Mouse (Mus musculus): Measurements from ENCODE around the gene Ahdc1.
"Not testable (repeated sequence)": the region's sequence is repeated elsewhere in the genome, so short reads cannot be mapped to it uniquely, and the experiment has no call there.

Ahdc1 gene

DNA sequence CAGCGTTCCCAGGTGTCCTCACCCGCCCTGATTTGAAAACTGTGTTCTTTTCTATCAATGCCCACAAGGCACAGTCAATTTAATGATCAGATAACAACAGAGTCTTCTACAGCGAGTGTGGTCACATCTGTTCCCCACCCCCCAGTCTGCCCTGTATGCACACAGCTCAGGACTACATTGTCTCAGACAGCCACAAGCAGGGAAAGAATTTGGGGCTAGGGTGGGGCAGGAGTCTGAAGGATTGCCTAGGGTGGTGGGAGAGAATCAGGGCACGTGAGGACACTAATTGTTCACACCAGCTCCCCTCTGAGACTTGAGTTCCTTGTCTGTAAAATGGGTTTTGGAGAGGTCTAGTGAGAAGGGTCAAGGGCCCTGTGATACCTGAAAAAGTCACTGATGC is 17.5 kb upstream of the Ahdc1 start:
- no peak for DNase-seq (ENCODE audit: low spot score in 2 of 2)

DNA sequence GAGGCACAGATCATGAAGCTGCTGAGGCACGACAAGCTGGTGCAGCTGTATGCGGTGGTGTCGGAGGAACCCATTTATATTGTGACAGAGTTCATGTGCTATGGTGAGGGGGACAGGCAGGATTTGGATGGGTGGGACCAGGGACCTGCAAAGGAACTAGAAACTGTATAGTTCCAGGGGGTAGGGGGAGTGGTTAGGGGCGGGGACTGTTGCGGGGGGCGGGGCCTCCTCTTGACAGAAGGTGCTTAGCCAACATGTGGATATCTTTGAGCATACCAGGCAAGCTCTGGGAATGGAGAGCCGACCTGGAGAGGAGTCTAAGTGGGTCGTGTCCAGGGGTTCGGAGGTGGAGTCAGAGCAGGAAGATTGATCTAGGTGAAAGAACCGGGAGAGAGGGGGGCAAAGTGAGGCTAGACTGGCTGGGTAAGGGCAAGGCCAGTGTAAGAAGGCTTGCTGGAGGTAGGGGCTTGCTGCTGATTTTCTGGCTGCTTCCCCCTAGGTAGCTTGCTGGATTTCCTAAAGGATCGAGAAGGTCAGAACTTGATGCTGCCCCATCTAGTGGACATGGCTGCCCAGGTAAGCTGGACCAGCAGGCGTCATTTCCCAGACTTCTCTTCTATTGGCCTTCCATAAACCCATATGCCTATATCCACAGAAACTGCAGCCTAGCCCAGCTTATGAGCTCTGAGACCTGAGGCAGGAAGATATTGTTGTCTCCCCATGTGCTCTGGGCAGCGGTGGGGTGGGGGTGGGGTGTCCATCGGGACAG is 13.4 kb upstream of the Ahdc1 start:
- DNase-seq (ENCODE audit: low spot score in 2 of 2), result no peak

DNA sequence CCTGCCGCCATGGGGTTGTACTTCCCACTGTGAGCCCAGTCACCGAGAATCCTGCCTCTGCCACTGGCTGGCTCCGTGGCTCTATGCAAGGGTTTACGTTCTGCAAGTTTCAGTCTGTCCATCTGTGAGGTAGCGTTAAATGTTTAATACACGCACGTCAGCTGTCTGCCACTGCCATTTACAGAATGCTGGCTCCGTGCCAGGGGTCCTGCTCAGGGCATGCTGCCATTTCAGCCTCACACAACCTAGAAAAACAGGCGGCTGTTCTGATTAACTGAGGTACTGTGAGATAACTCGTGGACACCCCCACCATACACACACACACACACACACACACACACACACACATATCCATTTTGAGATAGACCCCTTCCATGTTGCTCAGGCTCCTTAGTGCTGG is 8.2 kb upstream of the Ahdc1 start:
- peak in 1 of 2 experiments; percentile 59 for DNase-seq (ENCODE audit: low spot score in 2 of 2)

DNA sequence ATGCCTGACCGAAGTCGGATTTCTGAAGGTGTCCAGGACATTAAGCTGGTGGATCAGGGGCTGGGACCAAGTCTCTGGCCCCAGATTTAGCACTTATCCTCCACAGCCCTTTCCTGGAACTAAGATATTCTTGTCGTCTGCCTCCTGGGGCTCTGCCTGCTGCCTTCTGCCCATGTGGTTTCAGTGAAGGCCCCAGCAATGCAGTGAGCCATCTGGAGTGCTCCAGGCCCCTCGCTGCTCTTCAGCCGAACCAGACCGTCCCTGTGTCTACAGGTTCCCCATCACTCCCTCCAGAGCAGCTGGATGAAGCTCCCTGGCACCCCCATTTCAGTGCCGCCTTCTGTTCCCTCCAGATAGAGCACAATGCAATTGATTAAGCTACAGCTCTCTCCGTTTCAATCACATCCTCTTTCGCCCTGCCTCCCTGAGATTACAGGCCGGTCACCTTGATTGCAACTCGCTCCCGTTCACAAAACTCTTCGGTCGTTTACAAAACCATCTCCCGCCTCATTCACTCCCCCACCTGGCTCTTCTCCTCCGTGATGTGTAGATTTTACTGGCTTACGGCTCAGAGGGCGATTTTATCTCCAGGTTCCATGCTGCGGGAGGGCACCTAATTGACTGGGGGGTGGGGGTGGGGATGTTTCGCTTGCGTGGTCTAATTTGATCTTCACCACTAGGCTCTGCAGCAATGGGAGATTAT is 7.6 kb upstream of the Ahdc1 start:
- no peak for DNase-seq (ENCODE audit: low spot score in 2 of 2)

DNA sequence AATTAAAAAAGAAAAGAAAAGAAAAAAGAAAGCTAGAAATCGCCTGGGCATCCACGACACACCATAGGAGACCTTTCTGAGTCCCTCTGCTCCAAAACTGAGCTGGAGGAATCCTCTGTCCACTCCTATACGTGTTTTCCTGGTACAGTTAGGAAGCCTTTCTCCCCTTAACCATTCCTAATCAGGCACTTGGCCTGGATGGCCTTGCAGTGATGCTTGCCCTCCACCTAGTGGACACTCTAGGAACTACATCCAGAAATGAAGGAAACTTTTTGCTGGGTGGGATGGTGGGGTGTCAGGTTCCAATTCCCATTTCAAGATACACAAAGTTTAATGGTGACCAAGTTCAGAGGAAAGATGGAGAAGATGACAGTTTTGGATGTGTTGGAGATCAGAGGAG is 5.8 kb upstream of the Ahdc1 start:
- DNase-seq (ENCODE audit: low spot score in 2 of 2), result peak; percentile 73 to 83

DNA sequence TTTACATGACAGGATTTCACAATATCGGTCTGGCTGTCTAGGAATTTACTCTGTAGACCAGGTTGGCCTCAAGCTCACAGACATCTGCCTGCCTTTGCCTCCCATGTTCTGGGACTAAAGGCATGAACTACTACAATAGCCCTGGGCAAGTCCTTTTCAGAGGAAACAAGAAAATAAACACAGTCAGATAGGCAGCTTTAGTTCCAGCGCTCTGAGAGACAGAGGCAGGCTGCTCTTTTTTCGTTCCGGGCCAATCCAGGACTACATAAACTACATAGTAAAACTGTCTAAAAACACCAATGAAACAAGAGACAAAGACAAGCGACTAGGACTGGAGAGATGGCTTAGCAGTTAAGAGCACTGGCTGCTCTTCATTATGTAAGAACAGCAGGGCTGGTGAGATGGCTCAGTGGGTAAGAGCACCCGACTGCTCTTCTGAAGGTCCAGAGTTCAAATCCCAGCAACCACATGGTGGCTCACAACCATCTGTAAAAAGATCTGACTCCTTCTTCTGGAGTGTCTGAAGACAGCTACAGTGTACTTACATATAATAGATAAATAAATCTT is 5.1 kb upstream of the Ahdc1 start:
- not testable (repeated sequence) for DNase-seq (ENCODE audit: low spot score in 2 of 2)

DNA sequence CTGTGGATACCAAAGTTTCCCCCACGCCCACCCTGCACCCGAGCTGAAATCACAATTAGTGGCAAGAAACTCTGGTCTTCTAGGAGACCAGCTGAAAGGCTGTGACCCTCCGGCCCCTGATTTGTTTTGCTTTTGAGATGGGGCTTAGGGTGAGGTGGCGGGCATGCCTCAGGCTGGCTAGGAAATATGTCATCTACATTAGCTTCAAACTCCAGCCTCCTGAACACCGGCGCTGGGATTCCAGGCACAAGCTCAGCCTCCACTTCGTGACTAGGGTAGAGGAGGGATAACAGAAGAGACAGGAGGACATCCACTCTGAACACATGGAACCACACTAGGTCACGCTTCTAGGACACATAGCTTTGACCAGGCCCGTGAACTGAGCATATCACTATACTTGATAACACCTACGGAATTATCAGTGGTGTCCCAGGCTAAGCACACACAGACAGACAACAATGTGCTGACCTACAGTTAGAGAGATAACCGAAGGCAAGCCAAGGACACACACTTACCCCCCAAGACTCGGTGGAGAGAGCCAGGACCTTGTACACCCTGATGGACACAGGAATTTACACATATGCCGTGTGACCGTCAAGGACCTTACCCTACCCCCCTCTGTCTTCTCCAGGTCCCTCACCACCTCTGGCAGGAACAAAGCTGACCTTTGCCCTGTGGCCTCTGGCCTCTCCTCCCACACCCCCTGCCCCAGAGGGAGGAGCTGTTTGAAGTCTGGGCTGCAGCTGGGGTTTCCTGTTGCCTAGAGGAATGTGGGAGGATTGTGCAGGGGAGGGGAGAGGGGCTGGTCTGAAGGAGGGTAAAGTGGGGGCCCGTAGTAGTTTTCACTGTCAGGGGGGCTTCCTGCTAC is 3.3 kb upstream of the Ahdc1 start:
- no peak for DNase-seq (ENCODE audit: low spot score in 2 of 2)

DNA sequence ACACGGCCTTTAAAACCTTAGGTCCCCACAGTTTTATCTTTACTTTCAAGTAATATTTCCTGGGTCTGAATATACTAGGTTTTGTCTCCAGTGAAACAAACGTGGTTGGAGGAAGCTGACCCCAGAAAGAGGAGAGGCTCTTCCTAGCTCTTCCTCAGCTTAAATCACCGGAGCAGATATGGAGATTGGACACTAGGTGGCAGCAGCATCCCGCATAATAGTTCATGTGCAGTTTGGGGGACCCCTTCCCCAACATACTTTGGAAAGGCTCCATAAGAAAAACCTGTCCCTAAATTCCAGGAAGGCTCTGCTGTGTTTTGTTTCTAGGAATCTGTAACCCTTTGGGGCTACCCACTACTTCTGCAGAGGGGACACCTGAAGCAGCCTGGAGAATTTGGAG is 1.9 kb upstream of the Ahdc1 start:
- peak in 1 of 2 experiments; percentile 81 for DNase-seq (ENCODE audit: low spot score in 2 of 2)

DNA sequence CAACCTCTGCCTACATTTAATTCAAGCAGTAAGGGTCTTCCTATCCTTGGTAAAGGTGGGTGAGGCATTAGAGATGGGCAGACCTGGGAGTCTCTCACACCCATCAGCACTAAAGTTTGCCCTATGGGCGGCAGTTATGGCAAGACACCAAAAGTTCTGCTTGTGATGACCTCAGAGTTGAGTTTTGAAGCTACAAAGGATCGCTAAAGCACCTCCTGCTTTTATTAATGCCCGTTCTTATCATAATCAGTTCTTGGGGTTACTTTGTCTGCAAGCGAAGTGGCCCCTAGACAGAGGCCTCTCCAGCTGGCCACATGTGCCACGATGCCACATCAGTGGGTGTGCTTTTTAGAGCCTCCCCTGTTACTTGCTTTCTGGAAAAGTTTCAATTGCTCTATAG is 1.4 kb upstream of the Ahdc1 start:
- no peak for DNase-seq (ENCODE audit: low spot score in 2 of 2)

DNA sequence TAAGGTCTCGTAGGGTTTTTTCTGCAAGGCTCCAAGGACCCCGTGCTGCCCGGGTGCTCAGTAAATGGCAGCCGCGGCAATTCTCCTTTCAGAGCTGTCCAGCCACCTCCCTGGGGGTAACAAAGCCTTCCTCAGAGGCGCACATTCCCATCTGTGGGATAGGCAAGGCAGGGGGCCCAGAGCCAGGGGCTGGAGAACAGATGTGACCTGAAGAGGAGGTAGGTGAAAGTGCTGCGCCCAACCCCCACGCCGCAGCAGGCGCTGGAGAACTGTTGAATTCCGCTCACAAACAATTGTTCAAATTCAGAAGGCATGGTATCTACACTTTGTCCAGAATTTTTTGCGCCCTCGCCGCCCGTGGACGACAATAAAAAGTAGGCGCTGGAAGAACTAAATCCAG is 449 bp upstream of the Ahdc1 start:
- DNase-seq (ENCODE audit: low spot score in 2 of 2), result no peak

DNA sequence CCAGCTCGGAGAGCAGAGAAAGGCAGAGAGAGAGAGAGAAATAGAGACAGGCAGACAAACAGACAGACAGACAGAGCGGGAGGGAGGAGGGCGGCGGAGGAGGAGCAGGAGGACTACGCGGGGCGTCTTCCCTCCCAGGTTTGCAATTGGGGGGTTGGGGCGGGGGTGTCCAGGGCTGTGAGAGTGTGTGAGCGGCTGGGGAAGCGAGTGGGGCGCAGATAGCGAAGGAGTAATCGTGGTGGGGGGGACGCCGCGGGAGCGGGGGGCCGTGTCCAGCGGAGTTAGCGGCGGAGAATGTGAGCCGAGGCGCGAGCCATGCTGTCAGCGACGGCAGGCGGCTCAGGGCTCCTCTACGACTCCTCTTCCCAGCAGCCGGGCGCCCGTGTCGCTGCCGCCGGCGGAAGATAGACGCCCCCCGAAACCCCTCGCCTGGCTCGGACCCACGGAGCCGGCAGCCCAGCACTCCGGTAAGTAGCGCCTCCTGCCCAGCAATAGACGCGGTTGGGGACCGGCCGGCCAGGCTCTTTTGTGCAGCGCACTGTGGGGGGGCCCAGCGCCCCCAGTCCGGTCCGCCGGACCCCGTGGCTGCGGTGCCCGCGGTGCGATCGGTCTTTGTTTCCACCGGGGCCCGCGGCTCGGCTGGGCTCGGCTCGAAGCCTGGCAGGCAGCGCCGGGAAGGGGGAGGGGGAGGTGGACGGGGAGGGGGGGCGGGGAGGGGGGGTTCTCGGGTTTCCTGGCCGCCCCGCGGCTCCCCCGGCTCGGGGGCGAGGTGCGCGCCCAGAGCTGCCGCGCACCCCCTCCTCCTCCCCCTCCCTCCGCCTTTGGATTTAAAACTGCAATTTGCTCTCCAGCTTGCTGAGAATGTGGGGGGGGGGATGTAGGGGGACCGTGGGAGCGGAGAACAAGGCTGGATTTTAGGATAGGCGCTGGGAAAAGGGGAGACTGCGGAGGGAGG is 1.0 kb downstream of the Ahdc1 start:
- DNase-seq (ENCODE audit: low spot score in 2 of 2), result peak in 1 of 2 experiments; percentile 62

DNA sequence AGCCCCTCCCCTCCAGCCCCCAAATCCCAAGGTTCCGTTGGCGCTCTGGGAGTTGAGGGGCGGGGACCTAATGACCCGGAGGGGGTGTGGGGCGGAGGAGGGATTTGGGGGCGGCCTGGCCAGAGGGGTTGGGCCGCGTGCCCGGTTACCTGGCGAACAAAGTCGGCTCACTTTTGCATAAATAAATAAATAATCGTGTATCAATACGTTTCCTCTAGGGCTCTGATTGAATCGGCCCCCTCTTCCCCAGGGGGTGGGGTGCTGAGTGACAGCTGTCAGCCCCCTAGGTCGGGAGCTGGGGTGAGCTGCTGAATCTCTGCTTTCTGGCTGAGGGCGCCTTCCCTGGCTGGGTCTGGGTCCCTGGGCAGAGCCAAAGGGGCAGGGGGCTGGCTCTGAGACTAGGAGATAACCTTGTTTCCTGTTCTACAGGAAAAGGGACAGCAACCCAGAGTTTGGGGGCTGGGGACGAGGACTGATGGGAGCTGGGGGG is 1.8 kb downstream of the Ahdc1 start:
- peak; percentile 67 to 73 for DNase-seq (ENCODE audit: low spot score in 2 of 2)

DNA sequence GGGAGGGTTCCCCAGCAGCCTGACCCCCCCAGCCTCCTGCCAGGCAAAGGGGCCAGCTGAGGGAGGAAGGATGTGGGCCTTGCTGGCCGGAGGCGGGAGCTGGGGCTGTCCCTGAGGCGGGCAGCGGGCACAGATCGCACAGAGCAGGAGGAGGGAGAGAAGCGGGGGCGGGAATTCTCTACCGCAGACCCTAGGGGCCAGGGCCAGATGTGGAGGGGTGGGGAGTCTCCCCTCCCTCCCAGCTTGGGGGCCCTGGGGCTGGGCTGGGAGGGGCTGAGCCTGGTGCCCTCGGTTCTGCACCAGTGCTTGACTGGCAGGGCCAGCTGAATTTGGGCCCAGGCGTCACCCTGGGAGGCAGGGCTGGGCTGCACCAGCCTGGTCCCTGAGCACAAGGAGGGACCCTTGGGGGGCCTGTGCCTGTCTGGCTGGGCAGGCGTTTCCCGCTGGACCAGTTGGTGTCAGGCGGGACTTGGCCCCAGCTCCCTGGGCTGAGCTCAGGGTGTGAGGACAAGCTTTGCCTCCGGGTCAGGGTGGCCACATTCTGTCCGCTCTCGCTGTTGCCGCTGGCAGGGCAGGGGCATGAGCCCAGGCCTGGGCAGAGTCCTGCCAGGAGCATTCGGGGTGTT is 2.3 kb downstream of the Ahdc1 start:
- peak; percentile 75 to 81 for DNase-seq (ENCODE audit: low spot score in 2 of 2)

DNA sequence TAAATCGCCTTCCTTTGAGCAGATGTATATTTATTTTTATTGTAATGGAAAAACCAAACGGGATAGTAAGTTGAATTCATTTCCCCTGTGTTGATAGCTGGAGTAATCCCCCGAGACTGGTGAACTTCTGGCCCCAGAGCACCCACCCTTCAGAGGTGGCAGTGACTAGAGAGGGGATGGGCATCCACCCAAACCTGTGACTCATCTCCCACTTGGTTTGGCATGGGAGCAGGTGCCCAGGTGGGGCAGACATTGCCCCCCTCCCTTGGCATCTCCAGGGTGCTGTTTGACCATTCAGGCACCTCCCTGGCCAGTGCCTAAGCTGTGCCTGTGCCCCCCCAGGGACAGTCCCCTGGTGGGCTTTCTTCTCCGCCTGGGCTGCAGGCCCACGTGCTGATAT is 3.0 kb downstream of the Ahdc1 start:
- DNase-seq (ENCODE audit: low spot score in 2 of 2), result peak in 1 of 2 experiments; percentile 62

DNA sequence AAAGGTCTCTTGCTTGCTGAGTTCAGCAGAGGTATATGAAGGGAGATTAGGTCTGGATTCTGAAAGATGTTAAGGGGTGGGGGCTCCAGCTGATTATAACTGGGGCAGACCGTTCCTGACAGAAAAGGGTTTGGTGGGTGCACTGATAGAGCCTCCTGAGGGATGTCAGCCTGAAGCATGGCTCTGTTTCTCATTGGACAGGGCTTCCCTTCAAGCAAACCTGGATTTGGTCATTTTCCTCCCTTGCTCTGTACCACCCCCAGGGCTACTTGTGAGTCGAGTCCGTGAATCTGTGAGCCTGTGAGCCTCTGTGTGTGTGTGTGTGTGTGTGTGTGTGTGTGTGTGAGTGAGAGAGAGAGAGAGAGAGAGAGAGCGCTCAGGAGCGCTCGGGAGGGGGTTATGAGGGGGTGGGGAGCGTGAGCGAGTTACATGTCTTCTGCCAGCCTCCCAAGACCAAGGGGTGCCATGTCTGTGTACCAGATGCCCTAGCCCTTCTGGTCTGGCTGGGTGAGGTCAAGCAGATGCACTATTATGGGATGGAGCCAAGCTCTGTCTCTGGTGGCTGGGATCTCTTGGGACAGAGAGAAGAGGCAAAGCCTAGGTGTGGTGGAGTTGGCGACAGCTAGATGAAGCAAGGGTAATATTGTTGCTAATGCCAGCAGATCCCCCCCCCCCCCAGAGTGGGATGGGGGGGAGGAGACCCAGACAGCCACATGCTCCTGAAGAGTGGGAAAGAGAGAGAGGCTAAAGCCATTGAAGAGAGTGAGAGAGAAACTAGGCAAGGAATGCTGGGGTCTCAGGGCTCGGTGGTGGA is 4.0 kb downstream of the Ahdc1 start:
- DNase-seq (ENCODE audit: low spot score in 2 of 2), result peak in 1 of 2 experiments; percentile 44

DNA sequence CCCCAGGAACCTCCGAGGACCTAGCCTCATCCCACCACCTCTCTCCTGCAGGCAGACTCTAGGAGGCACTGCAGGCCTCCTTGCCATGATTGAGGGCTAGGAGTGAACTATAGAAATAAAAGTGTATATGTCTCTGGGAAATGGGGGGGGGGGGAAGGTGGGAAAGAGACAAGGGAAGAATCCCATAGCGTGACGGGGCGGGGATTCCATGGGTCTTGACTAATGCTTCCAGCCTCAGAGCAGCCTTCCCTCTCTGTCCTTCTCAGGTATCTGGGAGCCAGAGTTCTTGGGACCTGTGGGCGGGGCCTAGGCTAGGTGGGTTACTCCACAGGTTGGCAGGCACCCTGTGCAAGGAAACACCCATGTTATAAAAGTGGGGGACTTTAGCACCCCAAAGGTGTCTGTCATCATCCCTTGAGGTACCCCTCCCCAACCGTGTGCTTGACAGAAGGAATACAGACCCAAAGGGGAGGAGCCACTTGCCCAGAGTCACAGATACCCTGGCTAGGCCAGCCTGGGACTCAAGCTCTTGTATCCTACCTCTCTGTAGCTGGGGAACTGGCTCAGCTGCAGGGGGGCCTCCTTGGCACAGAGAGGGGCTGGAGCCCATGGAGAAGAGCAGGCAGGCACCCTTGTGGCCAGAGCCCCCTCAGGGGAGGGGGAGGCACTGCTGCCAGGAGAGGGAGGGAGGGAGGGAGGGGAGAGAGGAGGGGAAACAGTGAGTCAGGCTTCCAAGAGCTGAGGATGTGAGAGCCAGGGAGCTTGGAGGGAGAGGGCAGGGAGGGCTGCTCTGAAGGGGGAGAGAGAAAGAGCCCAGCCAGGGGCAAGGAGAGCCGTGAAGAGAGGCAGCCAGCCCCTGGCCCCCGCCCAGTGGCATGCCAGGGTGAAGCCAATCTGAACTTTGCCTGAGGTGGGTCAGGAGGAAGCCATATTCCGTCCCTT is 4.9 kb downstream of the Ahdc1 start:
- peak in 1 of 2 experiments; percentile 43 for DNase-seq (ENCODE audit: low spot score in 2 of 2)

DNA sequence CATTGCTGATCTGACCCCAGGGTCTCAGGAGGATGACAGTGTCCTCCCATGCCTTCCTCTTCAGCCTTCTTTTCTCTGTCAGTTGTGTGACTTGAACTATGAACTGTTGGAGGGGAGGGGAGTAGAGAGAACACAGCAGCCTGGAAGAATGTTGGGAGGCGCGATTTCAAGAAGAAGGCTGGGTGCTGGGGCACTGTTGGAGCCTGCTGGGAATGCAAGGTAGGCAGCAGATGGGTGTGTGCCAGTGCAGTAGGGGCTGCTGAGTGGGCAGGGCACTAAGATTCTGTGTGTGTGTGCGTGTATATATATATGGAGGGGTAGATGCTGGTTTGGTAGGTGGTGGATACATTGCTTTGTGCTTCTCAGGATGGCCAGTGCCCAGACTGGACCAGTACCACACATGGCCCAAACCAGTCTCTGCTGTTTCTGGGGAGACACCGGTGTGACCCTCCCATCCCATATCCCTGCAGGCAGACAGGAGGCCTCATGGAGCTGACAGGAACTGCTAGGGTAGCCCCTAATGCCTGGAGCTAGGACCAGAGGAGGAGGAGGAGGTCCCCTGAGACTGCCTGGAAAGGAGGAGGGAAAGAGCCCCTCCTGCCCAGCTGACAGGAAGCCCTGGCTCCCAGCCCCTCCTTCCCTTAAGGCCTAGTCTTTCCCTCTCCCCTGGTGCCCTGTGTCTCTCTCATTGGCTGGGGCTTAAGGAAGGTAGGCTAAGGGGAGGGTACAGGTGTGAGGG is 5.8 kb downstream of the Ahdc1 start:
- DNase-seq (ENCODE audit: low spot score in 2 of 2), result no peak
